Mouse (Mus musculus) lung, postnatal 14 days (tissue): ENCODE results near the gene Pwwp2a.
A peak's percentile ranks its signal among the peaks of the same experiment; 100 is the strongest.

Experiments used
- DNase-seq: peaks from one replicate; pipeline ENCODE4 v3.0.0; 2021

The Pwwp2a gene

GRCm38 (mm10) chr11:43681472-43682414 is at the start of gene Pwwp2a:
TSS of gene Pwwp2a (plus strand) at chr11:43681998.
- DNase-seq, result peak; percentile 99

- DNase-seq, result no peak
Measured at GRCm38 (mm10) chr11:43632566-43632965, 49.2 kb upstream of the Pwwp2a start.

- DNase-seq, result no peak
Measured at GRCm38 (mm10) chr11:43633165-43633564, 48.6 kb upstream of the Pwwp2a start.

- peak; percentile 72 for DNase-seq
Measured at GRCm38 (mm10) chr11:43633658-43634401, 48.0 kb upstream of the Pwwp2a start.

GRCm38 (mm10) chr11:43636761-43637160 is 45.0 kb upstream of the Pwwp2a start:
- DNase-seq, result no peak

GRCm38 (mm10) chr11:43638486-43638885 is 43.3 kb upstream of the Pwwp2a start:
- no peak for DNase-seq

GRCm38 (mm10) chr11:43643180-43643591 is 38.6 kb upstream of the Pwwp2a start:
- DNase-seq, result peak; percentile 88

GRCm38 (mm10) chr11:43645286-43645685 is 36.5 kb upstream of the Pwwp2a start:
- no peak for DNase-seq

GRCm38 (mm10) chr11:43653051-43653475 is 28.7 kb upstream of the Pwwp2a start:
- no peak for DNase-seq

GRCm38 (mm10) chr11:43656464-43656863 is 25.3 kb upstream of the Pwwp2a start:
- no peak for DNase-seq

GRCm38 (mm10) chr11:43658010-43658409 is 23.8 kb upstream of the Pwwp2a start:
- no peak for DNase-seq

- DNase-seq, result no peak
Measured at GRCm38 (mm10) chr11:43667038-43667745, 14.6 kb upstream of the Pwwp2a start.

GRCm38 (mm10) chr11:43682415-43683217 is 818 bp downstream of the Pwwp2a start:
- DNase-seq, result peak; percentile 65

- DNase-seq, result no peak
Measured at GRCm38 (mm10) chr11:43688850-43689249, 7.1 kb downstream of the Pwwp2a start.

- no peak for DNase-seq
Measured at GRCm38 (mm10) chr11:43696623-43697022, 14.8 kb downstream of the Pwwp2a start.

- peak; percentile 35 for DNase-seq
Measured at GRCm38 (mm10) chr11:43698621-43699020, 16.8 kb downstream of the Pwwp2a start.

- DNase-seq, result no peak
Measured at GRCm38 (mm10) chr11:43700291-43700690, 18.5 kb downstream of the Pwwp2a start.

GRCm38 (mm10) chr11:43703552-43703951 is 21.8 kb downstream of the Pwwp2a start:
- no peak for DNase-seq

- no peak for DNase-seq
Measured at GRCm38 (mm10) chr11:43705751-43706150, 24.0 kb downstream of the Pwwp2a start.

- no peak for DNase-seq
Measured at GRCm38 (mm10) chr11:43708409-43708808, 26.6 kb downstream of the Pwwp2a start.

GRCm38 (mm10) chr11:43712178-43712577 is 30.4 kb downstream of the Pwwp2a start:
- no peak for DNase-seq

GRCm38 (mm10) chr11:43723411-43723810 is 41.6 kb downstream of the Pwwp2a start:
- no peak for DNase-seq
